Mouse (Mus musculus) stomach, postnatal 0 days (tissue): ENCODE results near the gene Mgst3.
A peak's percentile ranks its signal among the peaks of the same experiment; 100 is the strongest.

Source experiments
- CTCF ChIP-seq: IDR thresholded peaks from 2 replicates; pipeline ENCODE4 v1.5.1; 2016; ENCODE audit warnings: antibody characterized with exemption, low read depth, mild to moderate bottlenecking, moderate library complexity
- EP300 ChIP-seq: optimal IDR thresholded peaks from 2 replicates; pipeline ENCODE3; 2016; ENCODE audit warnings: antibody characterized with exemption

- TF ChIP-seq CTCF: peak; percentile 97
- no peak for TF ChIP-seq EP300
Measured at GRCm38 (mm10) chr1:167414846-167415245, 21.2 kb upstream of the Mgst3 start.
